Mouse (Mus musculus): ENCODE results near the gene Asic1. TPM values are rescaled to one million over a fixed set of nuclear protein-coding genes. Genes with fewer than 3 reads are reported as not detected.
A peak's percentile ranks its signal among the peaks of the same experiment; 100 is the strongest.

Gene Asic1
- polyA plus RNA-seq, 1 experiment from 2014 or later = 1.1 TPM

GRCm38 (mm10) chr15:99653291-99653690 lies 16.9 kb upstream of the Asic1 start:
- no peak overlapping the region for H3K27ac ChIP-seq (replicated peaks in 1 of 2; ENCODE audit: control insufficient read depth in 1 of 2, insufficient read depth in 1 of 2, low read depth in 2 of 2, low read length in 2 of 2)
- peaks cover 24% of the 10 kb centered on the region for H3K27me3 ChIP-seq (ENCODE audit: control insufficient read depth, insufficient read depth, low read length)
- H3K9ac ChIP-seq (ENCODE audit: low read length) = peak overlapping the region; percentile 49; the same call in 1 of the 2 replicates
- H3K4me1 ChIP-seq (ENCODE audit: control insufficient read depth in 2 of 2, insufficient read depth in 2 of 2, low read length in 2 of 2) = peaks cover 12 to 30% of the 10 kb centered on the region in 2 experiments
- peak overlapping the region; percentile 24 to 26 for H3K4me3 ChIP-seq (ENCODE audit: control insufficient read depth in 1 of 2, insufficient read depth in 1 of 2, low read depth in 1 of 2, low read length in 2 of 2)
- 7% methylated on average over 8 of the region's 8 CpGs for WGBS
- no peaks in the 10 kb centered on the region for H3K36me3 ChIP-seq (ENCODE audit: control insufficient read depth, insufficient read depth, low read length)
- no peaks in the 10 kb centered on the region for H3K9me3 ChIP-seq (ENCODE audit: control insufficient read depth, low read length)
- peak overlapping the region; percentile 63 for H3K4me2 ChIP-seq (ENCODE audit: low read length)
- no peak for ATAC-seq (ENCODE audit: insufficient number of reproducible peaks, insufficient read depth, low FRiP score, low read depth)

- no peaks in the 10 kb centered on the region for H3K9me3 ChIP-seq (ENCODE audit: control insufficient read depth, low read length)
- no peak for ATAC-seq (ENCODE audit: insufficient number of reproducible peaks, insufficient read depth, low FRiP score, low read depth)
- peak overlapping the region; percentile 49; the same call in 1 of the 2 replicates for H3K9ac ChIP-seq (ENCODE audit: low read length)
- H3K4me2 ChIP-seq (ENCODE audit: low read length) = peak overlapping the region; percentile 63
- no peaks in the 10 kb centered on the region for H3K36me3 ChIP-seq (ENCODE audit: control insufficient read depth, insufficient read depth, low read length)
- H3K27ac ChIP-seq (replicated peaks in 1 of 2; ENCODE audit: control insufficient read depth in 1 of 2, insufficient read depth in 1 of 2, low read depth in 2 of 2, low read length in 2 of 2) = no peak overlapping the region
- peaks cover 24% of the 10 kb centered on the region for H3K27me3 ChIP-seq (ENCODE audit: control insufficient read depth, insufficient read depth, low read length)
- H3K4me1 ChIP-seq (ENCODE audit: control insufficient read depth in 2 of 2, insufficient read depth in 2 of 2, low read length in 2 of 2) = peaks cover 12 to 24% of the 10 kb centered on the region in 2 experiments
- H3K4me3 ChIP-seq (ENCODE audit: control insufficient read depth in 1 of 2, insufficient read depth in 1 of 2, low read depth in 1 of 2, low read length in 2 of 2) = peak overlapping the region; percentile 24 to 26
- 7% methylated on average over 21 of the region's 21 CpGs for WGBS
These were observed 16.3 kb upstream of the Asic1 start for GRCm38 (mm10) chr15:99653876-99654275.

GRCm38 (mm10) chr15:99655956-99656355 lies 14.2 kb upstream of the Asic1 start:
- ATAC-seq (ENCODE audit: insufficient number of reproducible peaks, insufficient read depth, low FRiP score, low read depth) = no peak
- peaks cover 24% of the 10 kb centered on the region for H3K27me3 ChIP-seq (ENCODE audit: control insufficient read depth, insufficient read depth, low read length)
- no peak overlapping the region for H3K4me2 ChIP-seq (ENCODE audit: low read length)
- H3K4me3 ChIP-seq (ENCODE audit: control insufficient read depth in 1 of 2, insufficient read depth in 1 of 2, low read depth in 1 of 2, low read length in 2 of 2) = no peak overlapping the region
- no peaks in the 10 kb centered on the region for H3K9me3 ChIP-seq (ENCODE audit: control insufficient read depth, low read length)
- H3K36me3 ChIP-seq (ENCODE audit: control insufficient read depth, insufficient read depth, low read length) = no peaks in the 10 kb centered on the region
- 39% methylated on average over 9 of the region's 9 CpGs for whole genome bisulfite sequencing
- no peak overlapping the region for H3K27ac ChIP-seq (replicated peaks in 1 of 2; ENCODE audit: control insufficient read depth in 1 of 2, insufficient read depth in 1 of 2, low read depth in 2 of 2, low read length in 2 of 2)
- H3K4me1 ChIP-seq (ENCODE audit: control insufficient read depth in 2 of 2, insufficient read depth in 2 of 2, low read length in 2 of 2) = peaks cover 4 to 9% of the 10 kb centered on the region in 2 experiments; a peak in 1 of 4 replicates
- no peak overlapping the region for H3K9ac ChIP-seq (ENCODE audit: low read length)

- Histone ChIP-seq H3K9ac (ENCODE audit: low read length) (no peak overlapping the region), H3K4me2 (ENCODE audit: low read length) (no peak overlapping the region), H3K36me3 (ENCODE audit: control insufficient read depth, insufficient read depth, low read length) (no peaks in the 10 kb centered on the region), H3K4me3 (ENCODE audit: control insufficient read depth in 1 of 2, insufficient read depth in 1 of 2, low read depth in 1 of 2, low read length in 2 of 2) (no peak overlapping the region), H3K4me1 (ENCODE audit: control insufficient read depth in 2 of 2, insufficient read depth in 2 of 2, low read length in 2 of 2) (peaks cover 9 to 10% of the 10 kb centered on the region in 2 experiments; a peak in 2 of 4 replicates), H3K9me3 (ENCODE audit: control insufficient read depth, low read length) (no peaks in the 10 kb centered on the region), H3K27me3 (ENCODE audit: control insufficient read depth, insufficient read depth, low read length) (peaks cover 24% of the 10 kb centered on the region), H3K27ac (replicated peaks in 1 of 2; ENCODE audit: control insufficient read depth in 1 of 2, insufficient read depth in 1 of 2, low read depth in 2 of 2, low read length in 2 of 2) (no peak overlapping the region)
- no peak for ATAC-seq (ENCODE audit: insufficient number of reproducible peaks, insufficient read depth, low FRiP score, low read depth)
- 45% methylated on average over 2 of the region's 2 CpGs for WGBS
These were observed 11.7 kb upstream of the Asic1 start for GRCm38 (mm10) chr15:99658437-99658836.

GRCm38 (mm10) chr15:99661121-99661830 lies 8.9 kb upstream of the Asic1 start:
- Histone ChIP-seq H3K27me3 (ENCODE audit: control insufficient read depth, insufficient read depth, low read length) (peaks cover 10% of the 10 kb centered on the region), H3K36me3 (ENCODE audit: control insufficient read depth, insufficient read depth, low read length) (no peaks in the 10 kb centered on the region), H3K4me1 (ENCODE audit: control insufficient read depth in 2 of 2, insufficient read depth in 2 of 2, low read length in 2 of 2) (peaks cover 12 to 16% of the 10 kb centered on the region in 2 experiments), H3K9ac (ENCODE audit: low read length) (no peak overlapping the region), H3K4me2 (ENCODE audit: low read length) (no peak overlapping the region), H3K4me3 (ENCODE audit: control insufficient read depth in 1 of 2, insufficient read depth in 1 of 2, low read depth in 1 of 2, low read length in 2 of 2) (no peak overlapping the region), H3K27ac (replicated peaks in 1 of 2; ENCODE audit: control insufficient read depth in 1 of 2, insufficient read depth in 1 of 2, low read depth in 2 of 2, low read length in 2 of 2) (no peak overlapping the region), H3K9me3 (ENCODE audit: control insufficient read depth, low read length) (no peaks in the 10 kb centered on the region)
- 90% methylated on average over 15 of the region's 15 CpGs for WGBS
- ATAC-seq (ENCODE audit: insufficient number of reproducible peaks, insufficient read depth, low FRiP score, low read depth) = no peak

- H3K4me2 ChIP-seq (ENCODE audit: low read length) = no peak overlapping the region
- peaks cover 12 to 16% of the 10 kb centered on the region in 2 experiments for H3K4me1 ChIP-seq (ENCODE audit: control insufficient read depth in 2 of 2, insufficient read depth in 2 of 2, low read length in 2 of 2)
- H3K4me3 ChIP-seq (ENCODE audit: control insufficient read depth in 1 of 2, insufficient read depth in 1 of 2, low read depth in 1 of 2, low read length in 2 of 2) = no peak overlapping the region
- ATAC-seq (ENCODE audit: insufficient number of reproducible peaks, insufficient read depth, low FRiP score, low read depth) = no peak
- no peak overlapping the region for H3K27ac ChIP-seq (replicated peaks in 1 of 2; ENCODE audit: control insufficient read depth in 1 of 2, insufficient read depth in 1 of 2, low read depth in 2 of 2, low read length in 2 of 2)
- 20% methylated on average over 7 of the region's 7 CpGs for WGBS
- no peak overlapping the region for H3K9ac ChIP-seq (ENCODE audit: low read length)
- peaks cover 13% of the 10 kb centered on the region for H3K27me3 ChIP-seq (ENCODE audit: control insufficient read depth, insufficient read depth, low read length)
- H3K9me3 ChIP-seq (ENCODE audit: control insufficient read depth, low read length) = 0 out of 2 replicates have a peak, but pooled peaks cover 3% of the 10 kb centered on the region
- H3K36me3 ChIP-seq (ENCODE audit: control insufficient read depth, insufficient read depth, low read length) = no peaks in the 10 kb centered on the region
These were observed 7.8 kb upstream of the Asic1 start for GRCm38 (mm10) chr15:99662371-99662770.

GRCm38 (mm10) chr15:99663964-99664599 lies 6.1 kb upstream of the Asic1 start:
- peaks cover 15 to 21% of the 10 kb centered on the region in 2 experiments for H3K4me1 ChIP-seq (ENCODE audit: control insufficient read depth in 2 of 2, insufficient read depth in 2 of 2, low read length in 2 of 2)
- peak overlapping the region; percentile 42 to 44 for H3K4me3 ChIP-seq (ENCODE audit: control insufficient read depth in 1 of 2, insufficient read depth in 1 of 2, low read depth in 1 of 2, low read length in 2 of 2)
- peaks cover 14% of the 10 kb centered on the region for H3K27me3 ChIP-seq (ENCODE audit: control insufficient read depth, insufficient read depth, low read length)
- H3K9ac ChIP-seq (ENCODE audit: low read length) = peak overlapping the region; percentile 53
- no peak; the same call in 1 of the 2 replicates for ATAC-seq (ENCODE audit: insufficient number of reproducible peaks, insufficient read depth, low FRiP score, low read depth)
- H3K36me3 ChIP-seq (ENCODE audit: control insufficient read depth, insufficient read depth, low read length) = no peaks in the 10 kb centered on the region
- peak overlapping the region; percentile 56 to 60 for H3K27ac ChIP-seq (replicated peaks in 1 of 2; ENCODE audit: control insufficient read depth in 1 of 2, insufficient read depth in 1 of 2, low read depth in 2 of 2, low read length in 2 of 2)
- H3K4me2 ChIP-seq (ENCODE audit: low read length) = peak overlapping the region; percentile 78
- 0 out of 2 replicates have a peak, but pooled peaks cover 3% of the 10 kb centered on the region for H3K9me3 ChIP-seq (ENCODE audit: control insufficient read depth, low read length)
- WGBS = 2% methylated on average over 17 of the region's 17 CpGs

All from heart, embryonic 14.5 days (tissue).